Mouse (Mus musculus) stomach, embryonic 16.5 days (tissue): ENCODE data around the gene Unkl. TPM values are rescaled to one million over a fixed set of nuclear protein-coding genes. Genes with fewer than 3 reads are reported as not detected.
"Not testable (repeated sequence)": the region's sequence is repeated elsewhere in the genome, so short reads cannot be mapped to it uniquely, and the experiment has no call there.

Experiments used
- ATAC-seq: fragments of 200-750 bp; cut with Nextera tagmentation; 2 replicates; pipeline ENCODE4 v1.8.0; 2017; ENCODE audit warnings: moderate number of reproducible peaks, moderate TSS enrichment; ENCODE audit not compliant: insufficient read depth, low FRiP score
- H3K27ac ChIP-seq: fragments of 300-500 bp; sonication (generic); 2 replicates; pipeline ENCODE4 v1.5.1; 2014; ENCODE audit warnings: low read length
- H3K27me3 ChIP-seq: fragments of 300-500 bp; sonication (generic); 2 replicates; pipeline ENCODE4 v1.6.1; 2014; ENCODE audit warnings: low read length, control low read depth, mixed read lengths; ENCODE audit not compliant: control insufficient read depth, insufficient read depth
- H3K36me3 ChIP-seq: fragments of 300-500 bp; sonication (generic); 2 replicates; pipeline ENCODE4 v1.6.1; 2014; ENCODE audit warnings: low read length; ENCODE audit not compliant: control insufficient read depth, insufficient read depth
- H3K4me1 ChIP-seq: fragments of 300-500 bp; sonication (generic); 2 replicates; pipeline ENCODE4 v1.6.1; 2014; ENCODE audit warnings: low read length, control low read depth, mixed read lengths; ENCODE audit not compliant: control insufficient read depth, insufficient read depth
- H3K4me2 ChIP-seq: fragments of 300-500 bp; sonication (generic); 2 replicates; pipeline ENCODE4 v1.6.1; 2014; ENCODE audit warnings: low read depth, low read length, mixed read lengths
- H3K4me3 ChIP-seq: fragments of 300-500 bp; sonication (generic); replicated peaks from 2 replicates; pipeline ENCODE4 v1.5.1; 2014; ENCODE audit warnings: mild to moderate bottlenecking, low read length
- H3K9ac ChIP-seq: fragments of 300-500 bp; sonication (generic); 2 replicates; pipeline ENCODE4 v1.6.1; 2014; ENCODE audit warnings: low read length
- H3K9me3 ChIP-seq: fragments of 300-500 bp; sonication (generic); replicated peaks from 2 replicates; pipeline ENCODE4 v1.6.1; 2016; ENCODE audit warnings: low read length, control low read depth; ENCODE audit not compliant: control insufficient read depth
- WGBS: fragments of 180-500 bp; shearing (Covaris S2); extraction: QIAGEN DNeasy Blood & Tissue Kit; methylation state at CpG from one replicate; pipeline ENCODE4 v1.1.7; 2014; 5-methylcytosine and 5-hydroxymethylcytosine counted together
- polyA plus RNA-seq: library from polyadenylated mRNA; unstranded; fragments of >200 nt; fragmentation: Nextera tagmentation; extraction: Ambion mirVana; gene quantifications from 2 replicates; pipeline ENCODE4 v1.2.1, GENCODE M21; 2015

The Unkl gene
- polyA plus RNA-seq, 1 experiment from 2014 or later: 6.9 TPM

GRCm38 (mm10) chr17:25224586-25225222 lies 36.5 kb downstream of the Unkl start:
- no peaks in the 10 kb centered on the region for H3K27me3 ChIP-seq
- peaks cover 15% of the 10 kb centered on the region for H3K4me1 ChIP-seq
- H3K27ac ChIP-seq: no peak overlapping the region
- H3K4me2 ChIP-seq: no peak overlapping the region
- WGBS: 88% methylated on average over 7 of the region's 7 CpGs
- H3K9ac ChIP-seq: no peak overlapping the region
- no peaks in the 10 kb centered on the region for H3K36me3 ChIP-seq
- no peaks in the 10 kb centered on the region for H3K9me3 ChIP-seq
- ATAC-seq: no peak
- H3K4me3 ChIP-seq: no peak overlapping the region

- Histone ChIP-seq H3K27me3 (no peaks in the 10 kb centered on the region), H3K4me3 (no peak overlapping the region), H3K4me2 (no peak overlapping the region), H3K9ac (no peak overlapping the region), H3K27ac (no peak overlapping the region), H3K4me1 (peaks cover 15% of the 10 kb centered on the region), H3K9me3 (no peaks in the 10 kb centered on the region), H3K36me3 (no peaks in the 10 kb centered on the region)
- WGBS: 88% methylated on average over 4 of the region's 4 CpGs
- no peak for ATAC-seq
Measured at GRCm38 (mm10) chr17:25225659-25226058, 37.5 kb downstream of the Unkl start.

- no peaks in the 10 kb centered on the region for H3K36me3 ChIP-seq
- H3K4me1 ChIP-seq: 0 out of 2 replicates have a peak, but pooled peaks cover 1% of the 10 kb centered on the region
- H3K27ac ChIP-seq: no peak overlapping the region
- WGBS: 77% methylated on average over 5 of the region's 5 CpGs
- no peak for ATAC-seq
- no peaks in the 10 kb centered on the region for H3K27me3 ChIP-seq
- H3K9ac ChIP-seq: no peak overlapping the region
- H3K4me2 ChIP-seq: no peak overlapping the region
- H3K4me3 ChIP-seq: no peak overlapping the region
- no peaks in the 10 kb centered on the region for H3K9me3 ChIP-seq
Measured at GRCm38 (mm10) chr17:25227991-25228390, 39.8 kb downstream of the Unkl start.

GRCm38 (mm10) chr17:25230014-25230655 lies 41.9 kb downstream of the Unkl start:
- not testable (repeated sequence) for H3K4me2 ChIP-seq, H3K27me3 ChIP-seq, H3K9me3 ChIP-seq, H3K9ac ChIP-seq, H3K27ac ChIP-seq, H3K36me3 ChIP-seq, ATAC-seq, H3K4me1 ChIP-seq, H3K4me3 ChIP-seq
- 73% methylated on average over 13 of the region's 17 CpGs for WGBS

GRCm38 (mm10) chr17:25230700-25231099 lies 42.5 kb downstream of the Unkl start:
- H3K4me1 ChIP-seq: no peaks in the 10 kb centered on the region
- H3K36me3 ChIP-seq: peaks cover 2% of the 10 kb centered on the region; the same call in 1 of the 2 replicates
- H3K9ac ChIP-seq: no peak overlapping the region
- 94% methylated on average over 3 of the region's 3 CpGs for WGBS
- H3K4me2 ChIP-seq: no peak overlapping the region
- H3K9me3 ChIP-seq: no peaks in the 10 kb centered on the region
- no peaks in the 10 kb centered on the region for H3K27me3 ChIP-seq
- no peak overlapping the region for H3K4me3 ChIP-seq
- no peak for ATAC-seq
- H3K27ac ChIP-seq: no peak overlapping the region

GRCm38 (mm10) chr17:25231621-25232020 lies 43.4 kb downstream of the Unkl start:
- H3K9ac ChIP-seq, H3K4me2 ChIP-seq, H3K9me3 ChIP-seq, H3K36me3 ChIP-seq, H3K27ac ChIP-seq, H3K27me3 ChIP-seq, H3K4me3 ChIP-seq, ATAC-seq, H3K4me1 ChIP-seq: not testable (repeated sequence)
- WGBS: 87% methylated on average over 5 of the region's 11 CpGs

- H3K4me3 ChIP-seq: no peak overlapping the region
- H3K9ac ChIP-seq: no peak overlapping the region
- H3K27ac ChIP-seq: no peak overlapping the region
- no peak for ATAC-seq
- 83% methylated on average over 9 of the region's 9 CpGs for WGBS
- H3K4me2 ChIP-seq: no peak overlapping the region
- H3K27me3 ChIP-seq: no peaks in the 10 kb centered on the region
- no peaks in the 10 kb centered on the region for H3K9me3 ChIP-seq
- H3K4me1 ChIP-seq: peaks cover 6% of the 10 kb centered on the region
- H3K36me3 ChIP-seq: peaks cover 4% of the 10 kb centered on the region; the same call in 1 of the 2 replicates
Measured at GRCm38 (mm10) chr17:25235635-25236034, 47.4 kb downstream of the Unkl start.

- ATAC-seq: peak; percentile 87
- Histone ChIP-seq H3K4me2 (peak within 1 kb of the TSS; percentile 77), H3K27ac (peak within 1 kb of the TSS; percentile 80), H3K9me3 (no peaks in the 10 kb centered on the region), H3K36me3 (peaks cover 13% of the 10 kb centered on the region; the same call in 1 of the 2 replicates), H3K4me3 (peak within 1 kb of the TSS; percentile 94), H3K4me1 (peaks cover 16% of the 10 kb centered on the region), H3K27me3 (no peaks in the 10 kb centered on the region), H3K9ac (peak within 1 kb of the TSS; percentile 91)
- WGBS: under 1% methylated on average over 80 of the region's 80 CpGs
Measured at GRCm38 (mm10) chr17:25239695-25240636, 51.8 kb downstream of the Unkl start, which contains the start of the genes Gnptg and Tsr3. Gene Gnptg (minus strand): TSS chr17:25240124. Gene Tsr3 (plus strand): TSS chr17:25240170.
